Mouse (Mus musculus) ES-Bruce4 (cell line): ENCODE data around the gene Oaf.

Source experiments
- CTCF ChIP-seq: IDR thresholded peaks from one replicate; pipeline ENCODE4 v1.8.1; 2011; ENCODE audit warnings: low read depth, low read length
- EP300 ChIP-seq: IDR thresholded peaks from 2 replicates; pipeline ENCODE4 v1.6.1; 2011; ENCODE audit warnings: low read depth, low read length; ENCODE audit not compliant: insufficient read depth
- POLR2A ChIP-seq: IDR thresholded peaks from one replicate; pipeline ENCODE4 v1.8.1; 2011; ENCODE audit warnings: low read length; ENCODE audit not compliant: insufficient read depth

GRCm38 (mm10) chr9:43284284-43284683 lies 44.6 kb upstream of the Oaf start:
- peak; percentile 89 for TF ChIP-seq CTCF
- no peak for TF ChIP-seq POLR2A
- TF ChIP-seq EP300 = no peak
